Mouse (Mus musculus) MEL-GATA-1-ER (cell line): ENCODE results near the gene Gm3646.

Source experiments
- DNase-seq: peaks from one replicate; pipeline ENCODE4 v3.0.0-alpha.2; 2012; ENCODE audit warnings: low read depth; ENCODE audit errors: extremely low read depth

The Gm3646 gene

DNA sequence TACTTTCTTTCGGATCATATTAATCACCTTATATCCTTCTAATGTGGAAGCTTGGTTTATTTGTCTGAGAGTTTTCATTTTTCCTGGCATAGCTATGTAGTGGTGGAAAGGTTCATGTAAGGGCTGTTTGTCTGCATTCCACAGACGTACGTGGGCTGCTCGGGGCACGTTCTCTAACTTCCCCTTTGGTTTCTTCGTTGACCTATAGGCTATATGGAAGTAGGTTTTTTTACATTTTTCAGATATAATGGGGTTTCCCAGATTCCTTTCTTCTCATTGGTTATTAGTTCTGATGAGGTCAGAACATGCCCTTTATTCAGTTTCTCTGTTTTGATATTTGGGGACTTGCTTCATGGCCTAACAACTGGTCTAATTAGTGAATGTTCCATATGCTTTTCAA is 23.3 kb downstream of the Gm3646 start:
- DNase-seq, result no peak

- no peak for DNase-seq
Measured at GRCm38 (mm10) chr1:39779111-39779980, 25.8 kb downstream of the Gm3646 start.

GRCm38 (mm10) chr1:39773991-39774729 is 31.0 kb downstream of the Gm3646 start:
- no peak for DNase-seq

- no peak for DNase-seq
Measured at GRCm38 (mm10) chr1:39773551-39773950, 31.6 kb downstream of the Gm3646 start.

DNA sequence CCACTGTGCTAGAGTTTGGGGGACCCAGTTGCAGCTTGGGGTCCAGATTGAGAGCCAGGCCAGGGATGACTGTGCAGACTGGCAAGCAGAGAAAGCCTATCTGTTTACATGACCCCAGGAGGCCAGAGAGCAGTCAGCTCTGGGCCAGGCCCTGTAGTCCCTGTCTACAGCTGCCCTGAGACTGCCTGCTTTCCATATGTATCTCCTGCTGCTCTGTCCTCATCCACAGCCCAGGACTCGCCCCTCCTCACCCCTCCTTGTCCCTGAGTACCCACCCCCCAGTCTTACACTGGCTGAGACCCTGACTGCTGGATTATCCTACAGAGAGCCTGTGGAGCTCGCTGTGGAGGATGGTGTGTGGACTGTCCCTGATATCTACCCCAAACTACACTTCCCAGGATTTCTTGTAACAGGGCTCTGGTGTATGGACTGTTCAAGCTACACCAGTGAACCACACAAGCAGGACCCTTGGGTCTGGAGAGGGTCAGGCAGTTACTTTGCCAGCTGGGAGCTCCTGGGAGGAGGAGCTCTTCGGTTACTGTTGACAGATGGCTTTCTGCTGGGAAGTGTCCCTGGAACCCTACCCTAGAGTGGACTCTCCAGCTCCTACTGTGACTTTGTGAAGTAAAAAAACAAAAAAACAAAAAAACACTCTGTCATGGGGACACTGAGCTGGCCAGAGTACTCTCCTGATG is 32.6 kb downstream of the Gm3646 start:
- DNase-seq, result no peak

- DNase-seq, result no peak
Measured at GRCm38 (mm10) chr1:39770436-39770835, 34.7 kb downstream of the Gm3646 start.

- no peak for DNase-seq
Measured at GRCm38 (mm10) chr1:39768017-39768416, 37.1 kb downstream of the Gm3646 start.

DNA sequence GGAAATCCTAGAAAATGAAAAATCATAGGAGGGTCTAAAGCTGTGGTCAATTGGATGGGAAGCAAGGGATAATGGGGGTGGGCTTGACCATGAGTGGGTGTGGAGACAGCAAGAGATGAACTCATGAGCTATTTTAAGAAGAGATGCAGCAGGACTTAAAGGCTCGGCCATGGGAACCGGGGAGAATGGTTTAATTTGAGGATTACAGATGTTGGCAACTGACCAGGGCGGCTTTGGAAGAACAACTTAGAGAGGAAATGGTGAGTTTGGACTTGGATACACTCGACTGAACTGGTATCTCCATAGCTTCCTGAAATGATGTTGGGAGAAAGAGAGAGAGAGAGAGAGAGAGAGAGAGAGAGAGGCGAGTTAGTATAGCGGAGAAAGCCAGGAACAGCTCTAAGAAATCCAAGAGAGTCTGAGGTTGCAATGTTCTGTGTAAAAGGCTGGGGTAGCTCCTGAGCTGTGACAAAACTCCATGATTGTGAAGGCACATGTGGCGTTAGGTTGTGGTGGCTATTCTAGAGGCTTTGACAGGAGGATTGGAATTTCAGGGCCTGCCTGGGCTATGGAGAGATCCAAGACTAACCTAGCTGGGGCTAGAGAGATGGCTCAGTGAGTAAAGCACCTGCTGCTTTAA is 39.2 kb downstream of the Gm3646 start:
- DNase-seq, result no peak

- peak; percentile 66 for DNase-seq
Measured at GRCm38 (mm10) chr1:39762025-39762370, 43.1 kb downstream of the Gm3646 start.

DNA sequence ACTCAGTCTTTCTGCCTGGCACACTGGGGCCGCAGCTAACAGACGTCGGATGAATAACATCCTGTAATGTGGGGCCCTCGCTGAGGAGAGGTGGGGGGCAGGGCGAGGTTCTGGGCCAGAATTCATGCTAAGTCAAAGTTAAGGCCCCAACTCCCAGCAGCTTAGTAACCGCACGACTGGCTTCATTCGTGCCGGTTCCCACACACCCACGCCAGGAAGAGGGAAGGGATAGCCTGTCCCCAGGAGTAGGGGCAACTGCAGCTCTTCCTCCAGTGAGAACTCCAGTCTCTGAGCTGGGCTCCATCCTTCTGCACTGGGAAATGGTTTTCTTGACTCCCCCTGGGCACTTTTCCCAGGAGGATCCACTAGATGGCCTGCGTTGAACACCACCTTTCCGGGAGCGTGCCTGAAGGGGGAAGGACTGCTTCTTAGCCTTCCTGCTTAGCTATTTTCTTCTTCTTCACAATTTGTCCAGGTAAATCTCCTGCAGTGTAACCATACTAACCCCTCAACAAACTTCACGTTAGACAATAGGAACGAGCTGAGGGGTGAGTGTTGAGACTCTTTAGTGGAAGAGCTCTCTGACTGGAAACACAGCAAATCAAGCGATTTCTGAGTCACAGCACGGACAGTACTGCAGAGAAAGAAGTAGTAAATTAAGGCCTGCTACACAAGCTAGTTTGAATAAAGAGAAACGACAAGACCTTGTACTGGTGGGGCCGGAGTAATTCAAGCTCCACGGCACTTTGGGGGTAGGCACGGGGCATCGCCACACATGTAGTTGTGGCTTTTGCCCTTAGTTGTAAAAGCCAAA is 43.7 kb downstream of the Gm3646 start:
- DNase-seq, result no peak

GRCm38 (mm10) chr1:39760181-39760715 is 44.9 kb downstream of the Gm3646 start:
- DNase-seq, result no peak

- no peak for DNase-seq
Measured at GRCm38 (mm10) chr1:39759231-39760175, 45.6 kb downstream of the Gm3646 start.

DNA sequence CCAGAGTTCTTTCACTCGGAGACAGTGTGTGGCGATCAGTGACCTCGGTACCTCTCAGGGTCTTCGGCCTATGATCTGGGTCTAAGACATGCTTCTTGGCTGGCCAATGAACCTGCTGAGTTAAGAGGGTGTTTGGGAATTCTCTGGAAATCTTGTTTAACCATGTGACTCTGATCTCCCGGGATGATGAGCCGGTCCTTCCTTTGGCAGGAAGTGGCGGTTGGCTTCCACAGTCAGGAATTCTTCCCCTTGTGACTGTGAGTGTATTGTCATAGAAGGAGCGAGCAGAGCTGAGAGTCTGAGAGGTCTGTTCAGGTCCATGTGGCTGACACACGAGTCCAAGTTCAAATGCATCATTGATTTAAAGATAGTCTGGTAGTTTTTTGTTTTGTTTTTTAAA is 46.9 kb downstream of the Gm3646 start:
- DNase-seq, result no peak

- DNase-seq, result no peak
Measured at GRCm38 (mm10) chr1:39756952-39757351, 48.2 kb downstream of the Gm3646 start.

DNA sequence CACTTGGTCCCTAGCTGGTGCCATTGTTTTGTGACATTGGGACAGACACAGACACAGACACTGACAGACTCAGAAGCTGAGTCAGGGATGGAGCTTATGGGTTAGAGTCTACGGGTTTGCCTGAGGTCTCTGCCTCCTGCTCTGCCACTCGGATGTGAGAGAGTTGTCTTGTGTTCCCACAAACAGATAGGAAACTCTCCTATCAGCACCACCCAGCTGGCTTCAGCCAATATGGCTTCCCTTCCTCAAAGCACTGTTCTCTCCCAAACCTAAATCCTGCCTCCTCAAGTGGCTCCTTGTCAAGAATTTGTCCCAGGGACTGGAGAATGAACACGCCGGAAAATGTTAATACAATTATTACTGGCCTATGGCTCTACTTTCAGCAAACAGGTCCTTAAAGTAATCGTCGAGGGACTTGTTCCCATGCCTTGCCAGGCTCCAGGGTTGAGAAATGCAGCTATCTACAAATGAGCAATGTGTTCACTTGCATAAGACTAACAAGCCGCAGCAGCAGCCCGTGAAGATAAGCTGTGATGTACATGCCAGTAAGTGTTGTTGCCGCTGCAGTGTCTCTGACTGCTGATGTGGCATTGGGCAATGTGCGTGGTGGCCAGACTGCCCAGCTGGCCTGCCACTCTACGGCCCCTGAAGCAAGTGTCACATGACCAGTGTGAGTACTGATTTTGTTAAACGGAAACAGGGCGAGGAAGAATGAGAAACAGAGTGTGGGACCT is 50.7 kb downstream of the Gm3646 start:
- peak; percentile 57 for DNase-seq
